Mouse (Mus musculus) heart, embryonic 11.5 days (tissue): ENCODE measurements around the gene Tbce. TPM values are rescaled to one million over a fixed set of nuclear protein-coding genes. Genes with fewer than 3 reads are reported as not detected.
A peak's percentile ranks its signal among the peaks of the same experiment; 100 is the strongest.
"Not testable (repeated sequence)": the region's sequence is repeated elsewhere in the genome, so short reads cannot be mapped to it uniquely, and the experiment has no call there.

Experiments used
- ATAC-seq: fragments of 200-750 bp; cut with Nextera tagmentation; replicated peaks from 2 replicates; pipeline ENCODE4 v1.8.0; 2017; ENCODE audit warnings: moderate library complexity; ENCODE audit not compliant: insufficient number of reproducible peaks, low FRiP score, low TSS enrichment
- H3K27ac ChIP-seq: fragments of 300-500 bp; sonication (generic); 2 replicates; pipeline ENCODE4 v1.5.1; 2014; ENCODE audit warnings: mild to moderate bottlenecking, low read depth, low read length
- H3K27me3 ChIP-seq: fragments of 300-500 bp; sonication (generic); 2 replicates; pipeline ENCODE4 v1.6.1; 2014; ENCODE audit warnings: mild to moderate bottlenecking, low read length, mixed read lengths; ENCODE audit not compliant: control insufficient read depth, insufficient read depth
- H3K36me3 ChIP-seq: fragments of 300-500 bp; sonication (generic); 2 replicates; pipeline ENCODE4 v1.6.1; 2014; ENCODE audit warnings: mild to moderate bottlenecking, low read length, moderate library complexity, mixed read lengths; ENCODE audit not compliant: control insufficient read depth, insufficient read depth
- H3K4me1 ChIP-seq: fragments of 300-500 bp; sonication (generic); 2 replicates; pipeline ENCODE4 v1.6.1; 2014; ENCODE audit warnings: low read length; ENCODE audit not compliant: control insufficient read depth, insufficient read depth
- H3K4me2 ChIP-seq: fragments of 300-500 bp; sonication (generic); 2 replicates; pipeline ENCODE4 v1.6.1; 2014; ENCODE audit warnings: mild to moderate bottlenecking, moderate library complexity
- H3K4me3 ChIP-seq: fragments of 300-500 bp; sonication (generic); 2 replicates; pipeline ENCODE4 v1.5.1; 2014; ENCODE audit warnings: low read depth, low read length
- H3K9ac ChIP-seq: fragments of 300-500 bp; sonication (generic); 2 replicates; pipeline ENCODE4 v1.6.1; 2014; ENCODE audit warnings: mild to moderate bottlenecking, low read depth, low read length, moderate library complexity
- H3K9me3 ChIP-seq: fragments of 300-500 bp; sonication (generic); replicated peaks from 2 replicates; pipeline ENCODE4 v1.6.1; 2016; ENCODE audit warnings: low read length; ENCODE audit not compliant: control insufficient read depth
- WGBS: fragments of 180-500 bp; shearing (Covaris S2); extraction: QIAGEN DNeasy Blood & Tissue Kit; methylation state at CpG from one replicate; pipeline ENCODE4 v1.1.7; 2014; ENCODE audit not compliant: insufficient replicate concordance; 5-methylcytosine and 5-hydroxymethylcytosine counted together
- polyA plus RNA-seq: library from polyadenylated mRNA; unstranded; fragments of >200 nt; fragmentation: Nextera tagmentation; extraction: Ambion mirVana; gene quantifications from 2 replicates; pipeline ENCODE4 v1.2.1, GENCODE M21; 2014

The Tbce gene
- polyA plus RNA-seq, 1 experiment from 2014 or later, result 41.7 TPM

GRCm38 (mm10) chr13:14025554-14025953 lies 13.9 kb downstream of the Tbce start:
- H3K4me2 ChIP-seq, result no peak overlapping the region
- H3K9me3 ChIP-seq, result no peaks in the 10 kb centered on the region
- H3K9ac ChIP-seq, result no peak overlapping the region
- peaks cover 5% of the 10 kb centered on the region; the same call in 1 of the 2 replicates for H3K36me3 ChIP-seq
- H3K4me3 ChIP-seq, result no peak overlapping the region
- no peak overlapping the region for H3K27ac ChIP-seq
- no peak for ATAC-seq
- WGBS, result 90% methylated on average over 6 of the region's 6 CpGs
- no peaks in the 10 kb centered on the region for H3K4me1 ChIP-seq
- no peaks in the 10 kb centered on the region for H3K27me3 ChIP-seq

GRCm38 (mm10) chr13:14021417-14021816 lies 18.0 kb downstream of the Tbce start:
- not testable (repeated sequence) for H3K4me2 ChIP-seq, H3K27me3 ChIP-seq, H3K9ac ChIP-seq, H3K4me1 ChIP-seq, H3K9me3 ChIP-seq, H3K27ac ChIP-seq, ATAC-seq, H3K36me3 ChIP-seq, H3K4me3 ChIP-seq
- WGBS, result 36% methylated on average over 9 of the region's 12 CpGs

GRCm38 (mm10) chr13:14018852-14019251 lies 20.6 kb downstream of the Tbce start:
- H3K4me2 ChIP-seq, result no peak overlapping the region
- H3K9ac ChIP-seq, result no peak overlapping the region
- no peak overlapping the region for H3K4me3 ChIP-seq
- ATAC-seq, result no peak
- no peak overlapping the region for H3K27ac ChIP-seq
- H3K36me3 ChIP-seq, result no peaks in the 10 kb centered on the region; the same call in 1 of the 2 replicates
- H3K4me1 ChIP-seq, result no peaks in the 10 kb centered on the region
- 87% methylated on average over 3 of the region's 3 CpGs for WGBS
- H3K27me3 ChIP-seq, result no peaks in the 10 kb centered on the region
- no peaks in the 10 kb centered on the region for H3K9me3 ChIP-seq

- Histone ChIP-seq H3K27me3 (no peaks in the 10 kb centered on the region), H3K4me2 (no peak overlapping the region), H3K9me3 (no peaks in the 10 kb centered on the region), H3K27ac (no peak overlapping the region), H3K4me3 (no peak overlapping the region), H3K4me1 (no peaks in the 10 kb centered on the region), H3K9ac (no peak overlapping the region), H3K36me3 (no peaks in the 10 kb centered on the region; the same call in 1 of the 2 replicates)
- 0 out of 2 replicates have a peak, but pooled peaks have one; percentile 57 for ATAC-seq
Observed at GRCm38 (mm10) chr13:14018283-14018682, 21.2 kb downstream of the Tbce start.

GRCm38 (mm10) chr13:14015609-14016008 lies 23.8 kb downstream of the Tbce start:
- H3K4me2 ChIP-seq, result no peak overlapping the region
- WGBS, result 89% methylated on average over 6 of the region's 6 CpGs
- H3K27me3 ChIP-seq, result no peaks in the 10 kb centered on the region
- H3K27ac ChIP-seq, result no peak overlapping the region
- no peaks in the 10 kb centered on the region for H3K4me1 ChIP-seq
- H3K4me3 ChIP-seq, result no peak overlapping the region
- H3K36me3 ChIP-seq, result peaks cover 6% of the 10 kb centered on the region
- ATAC-seq, result no peak
- no peaks in the 10 kb centered on the region for H3K9me3 ChIP-seq
- no peak overlapping the region for H3K9ac ChIP-seq

GRCm38 (mm10) chr13:14014540-14014939 lies 24.9 kb downstream of the Tbce start:
- Histone ChIP-seq H3K27me3 (no peaks in the 10 kb centered on the region), H3K4me1 (no peaks in the 10 kb centered on the region), H3K9me3 (no peaks in the 10 kb centered on the region), H3K9ac (no peak overlapping the region), H3K36me3 (peaks cover 9% of the 10 kb centered on the region), H3K4me3 (no peak overlapping the region), H3K27ac (no peak overlapping the region), H3K4me2 (no peak overlapping the region)
- WGBS, result 92% methylated on average over 4 of the region's 4 CpGs
- ATAC-seq, result no peak

GRCm38 (mm10) chr13:14014001-14014400 lies 25.4 kb downstream of the Tbce start:
- no peaks in the 10 kb centered on the region for H3K27me3 ChIP-seq
- no peaks in the 10 kb centered on the region for H3K9me3 ChIP-seq
- ATAC-seq, result no peak
- peaks cover 12% of the 10 kb centered on the region for H3K36me3 ChIP-seq
- WGBS, result 92% methylated on average over 2 of the region's 2 CpGs
- no peak overlapping the region for H3K4me3 ChIP-seq
- no peaks in the 10 kb centered on the region for H3K4me1 ChIP-seq
- no peak overlapping the region for H3K27ac ChIP-seq
- no peak overlapping the region for H3K9ac ChIP-seq
- H3K4me2 ChIP-seq, result no peak overlapping the region

- Histone ChIP-seq H3K9me3 (no peaks in the 10 kb centered on the region), H3K36me3 (peaks cover 18% of the 10 kb centered on the region), H3K4me2 (no peak overlapping the region), H3K27me3 (no peaks in the 10 kb centered on the region), H3K27ac (no peak overlapping the region), H3K4me1 (no peaks in the 10 kb centered on the region), H3K9ac (no peak overlapping the region), H3K4me3 (no peak overlapping the region)
- no peak for ATAC-seq
- WGBS, result 95% methylated on average over 4 of the region's 4 CpGs
Observed at GRCm38 (mm10) chr13:14011454-14011995, 27.9 kb downstream of the Tbce start.

GRCm38 (mm10) chr13:14006056-14006455 lies 33.4 kb downstream of the Tbce start:
- Histone ChIP-seq H3K4me1 (no peaks in the 10 kb centered on the region), H3K27ac (no peak overlapping the region), H3K27me3 (no peaks in the 10 kb centered on the region), H3K36me3 (peaks cover 21% of the 10 kb centered on the region; the same call in 1 of the 2 replicates), H3K4me2 (no peak overlapping the region), H3K9ac (no peak overlapping the region), H3K9me3 (no peaks in the 10 kb centered on the region), H3K4me3 (no peak overlapping the region)
- 66% methylated on average over 2 of the region's 2 CpGs for WGBS
- ATAC-seq, result no peak
